Comparison of ENCODE assay signal across 20 mouse cellular contexts in the genomic region with DNA sequence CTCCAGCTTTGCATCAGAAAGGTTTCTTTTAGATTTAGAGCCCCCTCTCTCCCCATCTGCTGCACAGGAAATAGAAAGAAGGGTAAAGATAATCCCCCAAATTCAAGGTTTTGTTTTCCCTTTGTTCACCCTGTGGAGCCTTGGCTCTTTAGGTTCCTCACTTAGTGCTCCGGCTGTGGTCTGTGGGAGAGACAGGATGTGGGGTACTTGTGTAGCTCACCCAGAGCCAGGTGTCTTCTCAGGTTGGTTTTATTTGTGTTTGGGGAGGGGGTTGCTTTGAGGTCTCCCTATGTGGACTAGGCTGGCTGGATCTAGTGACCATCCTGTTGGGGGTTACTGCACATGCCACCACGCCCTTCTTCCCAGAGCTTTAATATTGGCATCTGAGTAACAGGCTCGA. TPM values are rescaled to one million over a fixed set of nuclear protein-coding genes. Genes with fewer than 3 reads are reported as not detected.
DNase-seq lines count a peak whose midpoint lies in the region; ATAC-seq lines count a peak whose summit lies in the region.
"Had no signal": no experiment of that assay in that cellular context is flagged by ENCODE, and none has a peak within 500 bp of the region (broad histone marks: within the 10 kb centered on the region; RNA-seq: fewer than 3 reads in every experiment).

No protein-coding gene starts in this region.

- intact Hi-C loops in heart, postnatal 14 days (cut with DNase I): no loop called here

- no peak overlapping the region for H3K27ac ChIP-seq in heart, embryonic 16.5 days (ENCODE audit: low read length)
- H3K27ac ChIP-seq: neural tube, embryonic 12.5 days; stomach, embryonic 15.5 days had no signal

- no peak overlapping the region for H3K9ac ChIP-seq in heart, embryonic 16.5 days (ENCODE audit: low read length)
- H3K9ac ChIP-seq: liver, postnatal 0 days; neural tube, embryonic 12.5 days; stomach, embryonic 15.5 days had no signal

- H3K4me3 ChIP-seq in heart, embryonic 16.5 days (ENCODE audit: low read length): no peak overlapping the region
- H3K4me3 ChIP-seq: neural tube, embryonic 12.5 days; stomach, embryonic 15.5 days had no signal

- no peaks in the 10 kb centered on the region for H3K36me3 ChIP-seq in heart, embryonic 16.5 days (ENCODE audit: control insufficient read depth, insufficient read depth)
- H3K36me3 ChIP-seq: neural tube, embryonic 12.5 days; stomach, embryonic 15.5 days had no signal

- peaks cover 12% of the 10 kb centered on the region for H3K4me1 ChIP-seq in heart, embryonic 16.5 days (ENCODE audit: control insufficient read depth, insufficient read depth, low read length)

- H3K27me3 ChIP-seq in heart, embryonic 16.5 days (ENCODE audit: control insufficient read depth, insufficient read depth, low read length): peaks cover 3% of the 10 kb centered on the region; the same call in 1 of the 2 replicates
- H3K27me3 ChIP-seq: neural tube, embryonic 12.5 days; Patski; stomach, embryonic 15.5 days had no signal

- H3K9me3 ChIP-seq in heart, embryonic 16.5 days (replicated peaks; ENCODE audit: control insufficient read depth, low read length): no peaks in the 10 kb centered on the region
- H3K9me3 ChIP-seq: neural tube, embryonic 12.5 days; stomach, embryonic 15.5 days had no signal

- no peak overlapping the region for H3K4me2 ChIP-seq in heart, embryonic 16.5 days (ENCODE audit: low read depth, low read length)
- H3K4me2 ChIP-seq: neural tube, embryonic 12.5 days; stomach, embryonic 15.5 days had no signal

- peak; percentile 30; the same call in 1 of the 2 replicates for ATAC-seq in heart, embryonic 16.5 days (replicated peaks; ENCODE audit: extremely low read depth, insufficient read depth, low FRiP score)
- peak; percentile 74 for ATAC-seq in activated CD4-positive, CD25-positive, alpha-beta regulatory T cell, adult 4 months
- ATAC-seq: liver, postnatal 0 days; Patski had no signal

- DNase-seq in heart, postnatal 14 days: no peak
- peak; percentile 69 for DNase-seq in CD4-positive, CD25-positive, alpha-beta regulatory T cell, adult 2 months (ENCODE audit: low read depth, low spot score)
- DNase-seq in thymus, postnatal 10 days (ENCODE audit: low spot score in 2 of 2): peak; percentile 58 to 63
- DNase-seq in urinary bladder, adult 18-20 months (ENCODE audit: low spot score in 2 of 2): no peak
- DNase-seq in right cerebral cortex, adult 18-20 months: no peak
- DNase-seq in yolk sac, embryonic 10.5 days (ENCODE audit: low spot score): no peak
- DNase-seq: adrenal gland, postnatal 14 days; cerebellum, postnatal 10 days; gastrocnemius, postnatal 14 days; heart, adult 18-20 months; kidney, postnatal 14 days; left cerebral cortex, postnatal 4 days; liver; liver, postnatal 0 days; lung, postnatal 14 days had no signal

- 78% methylated on average over 3 of the region's 3 CpGs for WGBS in heart, embryonic 16.5 days

RNA-seq across cellular contexts. Expression of a gene that starts 23.9 kb away (rescaled TPM):
- polyA plus RNA-seq in heart, embryonic 16.5 days (2015; fragmentation: Nextera tagmentation; extraction: Ambion mirVana): 1.7 and 2.7 TPM in 2 replicates
- 1 to 10 TPM in 1 of 2 experiments, under 1 TPM in 1; 0.17 to 1.3 TPM for total RNA-seq in heart, postnatal 14 days (2021)
- polyA plus RNA-seq in activated CD4-positive, CD25-positive, alpha-beta regulatory T cell, adult 4 months (2017; shearing (Covaris generic)): 10 to 100 TPM; 11.0 to 11.5 TPM

Comparison
In these comparisons a context has a peak if more than half of its experiments do, and no peak if none do; other contexts are left out.
1. DNase-seq: peak in CD4-positive, CD25-positive, alpha-beta regulatory T cell, adult 2 months (single experiment) and thymus, postnatal 10 days (2 of 2); none in heart, postnatal 14 days (0 of 2), urinary bladder, adult 18-20 months (0 of 2), right cerebral cortex, adult 18-20 months (single experiment) and yolk sac, embryonic 10.5 days (single experiment).